9 mouse cellular contexts compared by ENCODE assay signal in genomic region chr12:99374099-99374600, GRCm38 (mm10).
DNase-seq lines count a peak whose midpoint lies in the region.
"Had no signal": no experiment of that assay in that cellular context is flagged by ENCODE, and none has a peak within 500 bp of the region (broad histone marks: within the 10 kb centered on the region; RNA-seq: fewer than 3 reads in every experiment).

No protein-coding gene starts in this region.

- peaks cover 56% of the 10 kb centered on the region for H3K4me1 ChIP-seq in heart, embryonic 10.5 days

- H3K36me3 ChIP-seq in heart, embryonic 10.5 days, result peaks cover 21% of the 10 kb centered on the region

- 72% methylated on average over 12 of the region's 12 CpGs for WGBS in heart, embryonic 10.5 days

- DNase-seq in heart, adult 18-20 months, result peak; percentile 81 to 83
- no peak for DNase-seq in heart, embryonic 10.5 days (ENCODE audit: low spot score)
- DNase-seq in ovary, postnatal 14 days (ENCODE audit: low spot score), result peak; percentile 39
- DNase-seq in ovary, postnatal 10 days (ENCODE audit: low spot score), result no peak
- peak; percentile 65 for DNase-seq in gastrocnemius, postnatal 10 days
- DNase-seq in left cerebral cortex, postnatal 4 days, result peak; percentile 90
- DNase-seq in thymus, postnatal 14 days, result no peak
- DNase-seq in thymus, postnatal 10 days (ENCODE audit: low spot score in 2 of 2), result no peak

- intact Hi-C loops in left cerebral cortex, postnatal 4 days (cut with DNase I), result no loop called here

- H3K27me3 ChIP-seq in heart, embryonic 10.5 days (ENCODE audit: insufficient read depth, poor library complexity, severe bottlenecking), result no peaks in the 10 kb centered on the region

- no peak overlapping the region for H3K27ac ChIP-seq in heart, embryonic 10.5 days
- H3K27ac ChIP-seq: macrophage had no signal

- H3K4me3 ChIP-seq in heart, embryonic 10.5 days, result no peak overlapping the region

- no peaks in the 10 kb centered on the region for H3K9me3 ChIP-seq in heart, embryonic 10.5 days

Comparison
In these comparisons a context has a peak if more than half of its experiments do, and no peak if none do; other contexts are left out.
1. DNase-seq: peak in heart, adult 18-20 months (2 of 2), ovary, postnatal 14 days (single experiment), gastrocnemius, postnatal 10 days (single experiment) and left cerebral cortex, postnatal 4 days (single experiment); none in heart, embryonic 10.5 days (single experiment), ovary, postnatal 10 days (single experiment), thymus, postnatal 14 days (single experiment) and thymus, postnatal 10 days (0 of 2).